ENCODE assay signal across 11 mouse cellular contexts in genomic region chr13:35087246-35088040, GRCm38 (mm10).
DNase-seq lines count a peak whose midpoint lies in the region; ATAC-seq lines count a peak whose summit lies in the region.
"Had no signal": no experiment of that assay in that cellular context is flagged by ENCODE, and none has a peak within 500 bp of the region (broad histone marks: within the 10 kb centered on the region; RNA-seq: fewer than 3 reads in every experiment).

No protein-coding gene starts in this region.

- no peaks in the 10 kb centered on the region for H3K9me3 ChIP-seq in heart, embryonic 11.5 days (replicated peaks; ENCODE audit: control insufficient read depth, low read length)
- no peaks in the 10 kb centered on the region for H3K9me3 ChIP-seq in intestine, embryonic 16.5 days (ENCODE audit: control insufficient read depth, low read length)
- H3K9me3 ChIP-seq: hindbrain, embryonic 15.5 days; midbrain, embryonic 12.5 days; stomach, embryonic 15.5 days had no signal

- peak; percentile 37 to 64 for DNase-seq in heart, adult 18-20 months
- peak; percentile 41 to 49 for DNase-seq in adrenal gland, adult 18-20 months (ENCODE audit: low spot score in 2 of 2)
- DNase-seq in cerebellum, postnatal 4 days (ENCODE audit: low spot score in 2 of 2), result peak; percentile 45 to 82
- DNase-seq in layer of hippocampus, adult 18-20 months (ENCODE audit: low spot score in 2 of 2), result peak; percentile 6 to 29
- DNase-seq in right cerebral cortex, adult 18-20 months, result peak; percentile 31

- H3K4me2 ChIP-seq in heart, embryonic 11.5 days, result no peak overlapping the region
- H3K4me2 ChIP-seq in intestine, embryonic 16.5 days (ENCODE audit: low read depth, low read length), result no peak overlapping the region
- H3K4me2 ChIP-seq: hindbrain, embryonic 15.5 days; midbrain, embryonic 12.5 days; stomach, embryonic 15.5 days had no signal

- no peak overlapping the region for H3K9ac ChIP-seq in heart, embryonic 11.5 days (ENCODE audit: low read depth, low read length)
- no peak overlapping the region for H3K9ac ChIP-seq in intestine, embryonic 16.5 days (ENCODE audit: low read depth, low read length)
- H3K9ac ChIP-seq: hindbrain, embryonic 15.5 days; midbrain, embryonic 12.5 days; stomach, embryonic 15.5 days had no signal

- 82% methylated on average over 6 of the region's 6 CpGs for WGBS in heart, embryonic 11.5 days (ENCODE audit: insufficient replicate concordance)
- 79% methylated on average over 6 of the region's 6 CpGs for WGBS in intestine, embryonic 16.5 days

- no peaks in the 10 kb centered on the region for H3K27me3 ChIP-seq in heart, embryonic 11.5 days (ENCODE audit: control insufficient read depth, insufficient read depth, low read length)
- H3K27me3 ChIP-seq in intestine, embryonic 16.5 days (replicated peaks; ENCODE audit: control insufficient read depth, insufficient read depth, low read length), result no peaks in the 10 kb centered on the region
- H3K27me3 ChIP-seq: hindbrain, embryonic 15.5 days; midbrain, embryonic 12.5 days; stomach, embryonic 15.5 days had no signal

- H3K27ac ChIP-seq in heart, embryonic 11.5 days (ENCODE audit: low read depth, low read length), result no peak overlapping the region
- no peak overlapping the region for H3K27ac ChIP-seq in intestine, embryonic 16.5 days (ENCODE audit: low read length)
- H3K27ac ChIP-seq: hindbrain, embryonic 15.5 days; midbrain, embryonic 12.5 days; stomach, embryonic 15.5 days had no signal

- H3K4me3 ChIP-seq in heart, embryonic 11.5 days (ENCODE audit: low read depth, low read length), result no peak overlapping the region
- no peak overlapping the region for H3K4me3 ChIP-seq in intestine, embryonic 16.5 days (ENCODE audit: low read length)
- H3K4me3 ChIP-seq: hindbrain, embryonic 15.5 days; midbrain, embryonic 12.5 days; stomach, embryonic 15.5 days had no signal

- no peak for ATAC-seq in heart, embryonic 11.5 days (replicated peaks; ENCODE audit: insufficient number of reproducible peaks, low FRiP score, low TSS enrichment)
- no peak for ATAC-seq in erythroid progenitor cell, adult 5-6 weeks (replicated peaks; ENCODE audit: low FRiP score, poor library complexity, severe bottlenecking)
- ATAC-seq in intestine, embryonic 16.5 days, result no peak

- no peaks in the 10 kb centered on the region for H3K4me1 ChIP-seq in heart, embryonic 11.5 days (ENCODE audit: control insufficient read depth, insufficient read depth, low read length)
- H3K4me1 ChIP-seq in intestine, embryonic 16.5 days (ENCODE audit: control insufficient read depth, insufficient read depth, low read length), result no peaks in the 10 kb centered on the region
- H3K4me1 ChIP-seq: hindbrain, embryonic 15.5 days; midbrain, embryonic 12.5 days; stomach, embryonic 15.5 days had no signal

- H3K36me3 ChIP-seq in heart, embryonic 11.5 days (ENCODE audit: control insufficient read depth, insufficient read depth, low read length), result no peaks in the 10 kb centered on the region
- H3K36me3 ChIP-seq in intestine, embryonic 16.5 days (ENCODE audit: control insufficient read depth, insufficient read depth, low read length), result no peaks in the 10 kb centered on the region
- H3K36me3 ChIP-seq: hindbrain, embryonic 15.5 days; midbrain, embryonic 12.5 days; stomach, embryonic 15.5 days had no signal
